Mouse (Mus musculus) midbrain, embryonic 16.5 days (tissue): Measurements from ENCODE around the gene Smok3b. TPM values are rescaled to one million over a fixed set of nuclear protein-coding genes. Genes with fewer than 3 reads are reported as not detected.
"Not testable (repeated sequence)": the region's sequence is repeated elsewhere in the genome, so short reads cannot be mapped to it uniquely, and the experiment has no call there.

Experiments used
- ATAC-seq: fragments of 200-750 bp; cut with Nextera tagmentation; 2 replicates; pipeline ENCODE4 v1.8.0; 2017; ENCODE audit warnings: moderate TSS enrichment
- H3K27ac ChIP-seq: fragments of 300-500 bp; sonication (generic); 2 replicates; pipeline ENCODE4 v1.5.1; 2014; ENCODE audit warnings: mild to moderate bottlenecking, low read length, mixed read lengths
- H3K27me3 ChIP-seq: fragments of 300-500 bp; sonication (generic); 2 replicates; pipeline ENCODE4 v1.6.1; 2014; ENCODE audit warnings: low read depth, low read length, mixed read lengths; ENCODE audit not compliant: control insufficient read depth, insufficient read depth
- H3K36me3 ChIP-seq: fragments of 300-500 bp; sonication (generic); 2 replicates; pipeline ENCODE4 v1.6.1; 2014; ENCODE audit warnings: mild to moderate bottlenecking, low read length, moderate library complexity, mixed read lengths; ENCODE audit not compliant: control insufficient read depth, insufficient read depth
- H3K4me1 ChIP-seq: fragments of 300-500 bp; sonication (generic); 2 replicates; pipeline ENCODE4 v1.6.1; 2014; ENCODE audit warnings: mild to moderate bottlenecking, low read length, mixed read lengths; ENCODE audit not compliant: control insufficient read depth, insufficient read depth
- H3K4me2 ChIP-seq: fragments of 300-500 bp; sonication (generic); 2 replicates; pipeline ENCODE4 v1.6.1; 2014; ENCODE audit warnings: mild to moderate bottlenecking, low read length, mixed read lengths
- H3K4me3 ChIP-seq: fragments of 300-500 bp; sonication (generic); 2 replicates; pipeline ENCODE4 v1.5.1; 2014; ENCODE audit warnings: low read depth, mild to moderate bottlenecking, low read length, moderate library complexity, mixed read lengths
- H3K9ac ChIP-seq: fragments of 300-500 bp; sonication (generic); 2 replicates; pipeline ENCODE4 v1.6.1; 2014; ENCODE audit warnings: low read depth, low read length, mixed read lengths
- H3K9me3 ChIP-seq: fragments of 300-500 bp; sonication (generic); replicated peaks from 2 replicates; pipeline ENCODE4 v1.6.1; 2014; ENCODE audit warnings: mild to moderate bottlenecking, low read length, mixed read lengths; ENCODE audit not compliant: control insufficient read depth, poor library complexity, severe bottlenecking
- WGBS: fragments of 180-500 bp; shearing (Covaris S2); extraction: QIAGEN DNeasy Blood & Tissue Kit; methylation state at CpG from one replicate; pipeline ENCODE4 v1.1.7; 2014; 5-methylcytosine and 5-hydroxymethylcytosine counted together
- polyA plus RNA-seq: library from polyadenylated mRNA; unstranded; fragments of >200 nt; fragmentation: Nextera tagmentation; extraction: Ambion mirVana; gene quantifications from 2 replicates; pipeline ENCODE4 v1.2.1, GENCODE M21; 2015

Smok3b gene
- polyA plus RNA-seq, result not detected in 2 replicates

- WGBS, result 90% methylated on average over 3 of the region's 7 CpGs
Observed at GRCm38 (mm10) chr5:138020961-138021479, at the start of gene Smok3b, which contains the start of gene Smok3a. TSS of gene Smok3b (plus strand) at chr5:138021429. TSS of gene Smok3a (plus strand) at chr5:138021261.

GRCm38 (mm10) chr5:137973161-137973560 is 48.1 kb upstream of the Smok3b start:
- Histone ChIP-seq H3K27ac (no peak overlapping the region), H3K4me1 (no peaks in the 10 kb centered on the region), H3K9me3 (no peaks in the 10 kb centered on the region), H3K27me3 (no peaks in the 10 kb centered on the region), H3K4me2 (no peak overlapping the region), H3K9ac (no peak overlapping the region), H3K36me3 (no peaks in the 10 kb centered on the region), H3K4me3 (no peak overlapping the region)
- WGBS, result 72% methylated on average over 2 of the region's 2 CpGs
- ATAC-seq, result no peak

More at GRCm38 (mm10) chr5:138020961-138021479, at the start of gene Smok3b, which contains the start of gene Smok3a:
- not testable (repeated sequence) for H3K27ac ChIP-seq, H3K9me3 ChIP-seq, ATAC-seq, H3K9ac ChIP-seq, H3K4me2 ChIP-seq, H3K36me3 ChIP-seq, H3K4me3 ChIP-seq, H3K4me1 ChIP-seq, H3K27me3 ChIP-seq

GRCm38 (mm10) chr5:137973738-137974137 is 47.5 kb upstream of the Smok3b start:
- 53% methylated on average over 3 of the region's 3 CpGs for WGBS
- Histone ChIP-seq H3K36me3 (no peaks in the 10 kb centered on the region), H3K4me1 (no peaks in the 10 kb centered on the region), H3K4me3 (no peak overlapping the region), H3K27ac (no peak overlapping the region), H3K27me3 (no peaks in the 10 kb centered on the region), H3K9ac (no peak overlapping the region), H3K4me2 (no peak overlapping the region), H3K9me3 (no peaks in the 10 kb centered on the region)
- ATAC-seq, result no peak

- Histone ChIP-seq H3K27me3 (no peaks in the 10 kb centered on the region), H3K4me2 (no peak overlapping the region), H3K9me3 (no peaks in the 10 kb centered on the region), H3K4me3 (no peak overlapping the region), H3K4me1 (no peaks in the 10 kb centered on the region), H3K9ac (no peak overlapping the region), H3K27ac (no peak overlapping the region), H3K36me3 (no peaks in the 10 kb centered on the region)
- ATAC-seq, result no peak
- 66% methylated on average over 3 of the region's 3 CpGs for WGBS
Observed at GRCm38 (mm10) chr5:137974724-137975123, 46.5 kb upstream of the Smok3b start.

- no peak overlapping the region for H3K9ac ChIP-seq
- 53% methylated on average over 1 of the region's 1 CpGs for WGBS
- no peaks in the 10 kb centered on the region for H3K9me3 ChIP-seq
- no peak overlapping the region for H3K27ac ChIP-seq
- H3K4me3 ChIP-seq, result no peak overlapping the region
- no peaks in the 10 kb centered on the region for H3K36me3 ChIP-seq
- no peak overlapping the region for H3K4me2 ChIP-seq
- no peak for ATAC-seq
- H3K27me3 ChIP-seq, result no peaks in the 10 kb centered on the region
- no peaks in the 10 kb centered on the region for H3K4me1 ChIP-seq
Observed at GRCm38 (mm10) chr5:137975434-137975833, 45.8 kb upstream of the Smok3b start.

- H3K9ac ChIP-seq, result no peak overlapping the region
- no peaks in the 10 kb centered on the region for H3K36me3 ChIP-seq
- H3K27me3 ChIP-seq, result no peaks in the 10 kb centered on the region
- no peak for ATAC-seq
- H3K4me2 ChIP-seq, result no peak overlapping the region
- no peaks in the 10 kb centered on the region for H3K4me1 ChIP-seq
- H3K27ac ChIP-seq, result no peak overlapping the region
- 46% methylated on average over 1 of the region's 1 CpGs for WGBS
- no peaks in the 10 kb centered on the region for H3K9me3 ChIP-seq
- no peak overlapping the region for H3K4me3 ChIP-seq
Observed at GRCm38 (mm10) chr5:137977291-137977690, 43.9 kb upstream of the Smok3b start.

GRCm38 (mm10) chr5:137979081-137979480 is 42.1 kb upstream of the Smok3b start:
- 70% methylated on average over 2 of the region's 2 CpGs for WGBS

GRCm38 (mm10) chr5:137981300-137981699 is 39.9 kb upstream of the Smok3b start, which contains the start of gene Azgp1:
TSS of gene Azgp1 (plus strand) at chr5:137981520.
- ATAC-seq, result no peak
- H3K4me1 ChIP-seq, result no peaks in the 10 kb centered on the region
- H3K27ac ChIP-seq, result no peak within 1 kb of the TSS
- H3K4me2 ChIP-seq, result no peak within 1 kb of the TSS
- H3K9ac ChIP-seq, result no peak within 1 kb of the TSS
- WGBS, result 88% methylated on average over 4 of the region's 4 CpGs
- H3K4me3 ChIP-seq, result no peak within 1 kb of the TSS
- no peaks in the 10 kb centered on the region for H3K36me3 ChIP-seq
- H3K9me3 ChIP-seq, result no peaks in the 10 kb centered on the region
- H3K27me3 ChIP-seq, result no peaks in the 10 kb centered on the region

More at GRCm38 (mm10) chr5:137979081-137979480, 42.1 kb upstream of the Smok3b start:
- Histone ChIP-seq H3K27me3 (no peaks in the 10 kb centered on the region), H3K27ac (no peak overlapping the region), H3K4me2 (no peak overlapping the region), H3K9me3 (no peaks in the 10 kb centered on the region), H3K36me3 (no peaks in the 10 kb centered on the region), H3K4me1 (no peaks in the 10 kb centered on the region), H3K4me3 (no peak overlapping the region), H3K9ac (no peak overlapping the region)
- ATAC-seq, result no peak

GRCm38 (mm10) chr5:137986351-137986750 is 34.9 kb upstream of the Smok3b start:
- no peak overlapping the region for H3K4me2 ChIP-seq

More at GRCm38 (mm10) chr5:137986351-137986750, 34.9 kb upstream of the Smok3b start:
- H3K36me3 ChIP-seq, result no peaks in the 10 kb centered on the region
- H3K4me3 ChIP-seq, result no peak overlapping the region
- no peak overlapping the region for H3K9ac ChIP-seq
- no peaks in the 10 kb centered on the region for H3K9me3 ChIP-seq
- no peak overlapping the region for H3K27ac ChIP-seq
- no peaks in the 10 kb centered on the region for H3K27me3 ChIP-seq
- 86% methylated on average over 1 of the region's 1 CpGs for WGBS
- no peaks in the 10 kb centered on the region for H3K4me1 ChIP-seq
- ATAC-seq, result no peak
